Mouse (Mus musculus): ENCODE measurements around the gene Rac1. TPM values are rescaled to one million over a fixed set of nuclear protein-coding genes. Genes with fewer than 3 reads are reported as not detected.

Rac1 gene
- polyA plus RNA-seq, 1 experiment, result 275 TPM

GRCm38 (mm10) chr5:143499686-143500085 is 28.1 kb downstream of the Rac1 start:
- peaks cover 9% of the 10 kb centered on the region for H3K36me3 ChIP-seq (ENCODE audit: control insufficient read depth, insufficient read depth, low read length)
- H3K27ac ChIP-seq (ENCODE audit: control insufficient read depth, insufficient read depth, low read length), result no peak overlapping the region
- DNase-seq, result no peak
- peaks cover 7% of the 10 kb centered on the region for H3K4me1 ChIP-seq (replicated peaks; ENCODE audit: control insufficient read depth, insufficient read depth, low read length)
- WGBS, result 14% methylated on average over 4 of the region's 4 CpGs
- H3K4me3 ChIP-seq (ENCODE audit: control insufficient read depth, insufficient read depth, low read length), result no peak overlapping the region
- TF ChIP-seq CTCF (IDR thresholded peaks at IDR 0.05; ENCODE audit: borderline replicate concordance, control insufficient read depth, extremely low read depth, insufficient read depth, low read length, poor library complexity), result no peak
- TF ChIP-seq POLR2A (IDR thresholded peaks at IDR 0.05; ENCODE audit: control insufficient read depth, extremely low read depth, insufficient read depth, low read length, poor library complexity), result no peak
- no peaks in the 10 kb centered on the region for H3K27me3 ChIP-seq (ENCODE audit: control insufficient read depth, insufficient read depth, low read length)

- TF ChIP-seq POLR2A (IDR thresholded peaks at IDR 0.05; ENCODE audit: control insufficient read depth, extremely low read depth, insufficient read depth, low read length, poor library complexity) (no peak), CTCF (IDR thresholded peaks at IDR 0.05; ENCODE audit: borderline replicate concordance, control insufficient read depth, extremely low read depth, insufficient read depth, low read length, poor library complexity) (no peak)
- H3K27me3 ChIP-seq (ENCODE audit: control insufficient read depth, insufficient read depth, low read length), result no peaks in the 10 kb centered on the region
- no peak for DNase-seq
- 70% methylated on average over 7 of the region's 7 CpGs for WGBS
- peaks cover 8% of the 10 kb centered on the region for H3K36me3 ChIP-seq (ENCODE audit: control insufficient read depth, insufficient read depth, low read length)
- no peak overlapping the region for H3K27ac ChIP-seq (ENCODE audit: control insufficient read depth, insufficient read depth, low read length)
- no peak overlapping the region for H3K4me3 ChIP-seq (ENCODE audit: control insufficient read depth, insufficient read depth, low read length)
- peaks cover 7% of the 10 kb centered on the region for H3K4me1 ChIP-seq (replicated peaks; ENCODE audit: control insufficient read depth, insufficient read depth, low read length)
Observed at GRCm38 (mm10) chr5:143499197-143499596, 28.6 kb downstream of the Rac1 start.

- Histone ChIP-seq H3K4me3 (ENCODE audit: control insufficient read depth, insufficient read depth, low read length) (no peak overlapping the region), H3K4me1 (replicated peaks; ENCODE audit: control insufficient read depth, insufficient read depth, low read length) (peaks cover 7% of the 10 kb centered on the region), H3K27me3 (ENCODE audit: control insufficient read depth, insufficient read depth, low read length) (no peaks in the 10 kb centered on the region), H3K36me3 (ENCODE audit: control insufficient read depth, insufficient read depth, low read length) (no peaks in the 10 kb centered on the region), H3K27ac (ENCODE audit: control insufficient read depth, insufficient read depth, low read length) (no peak overlapping the region)
- no peak for DNase-seq
- no peak for TF ChIP-seq CTCF (IDR thresholded peaks at IDR 0.05; ENCODE audit: borderline replicate concordance, control insufficient read depth, extremely low read depth, insufficient read depth, low read length, poor library complexity)
- no peak for TF ChIP-seq POLR2A (IDR thresholded peaks at IDR 0.05; ENCODE audit: control insufficient read depth, extremely low read depth, insufficient read depth, low read length, poor library complexity)
- 83% methylated on average over 3 of the region's 3 CpGs for WGBS
Observed at GRCm38 (mm10) chr5:143497451-143497850, 30.4 kb downstream of the Rac1 start.

- 97% methylated on average over 6 of the region's 6 CpGs for WGBS
Observed at GRCm38 (mm10) chr5:143495708-143496107, 32.1 kb downstream of the Rac1 start.

GRCm38 (mm10) chr5:143493163-143493562 is 34.7 kb downstream of the Rac1 start:
- 93% methylated on average over 10 of the region's 10 CpGs for WGBS
- no peak for DNase-seq

More at GRCm38 (mm10) chr5:143495708-143496107, 32.1 kb downstream of the Rac1 start:
- Histone ChIP-seq H3K4me3 (ENCODE audit: control insufficient read depth, insufficient read depth, low read length) (no peak overlapping the region), H3K36me3 (ENCODE audit: control insufficient read depth, insufficient read depth, low read length) (no peaks in the 10 kb centered on the region), H3K27me3 (ENCODE audit: control insufficient read depth, insufficient read depth, low read length) (no peaks in the 10 kb centered on the region), H3K27ac (ENCODE audit: control insufficient read depth, insufficient read depth, low read length) (no peak overlapping the region), H3K4me1 (replicated peaks; ENCODE audit: control insufficient read depth, insufficient read depth, low read length) (peaks cover 7% of the 10 kb centered on the region)
- DNase-seq, result no peak
- TF ChIP-seq POLR2A (IDR thresholded peaks at IDR 0.05; ENCODE audit: control insufficient read depth, extremely low read depth, insufficient read depth, low read length, poor library complexity) (no peak), CTCF (IDR thresholded peaks at IDR 0.05; ENCODE audit: borderline replicate concordance, control insufficient read depth, extremely low read depth, insufficient read depth, low read length, poor library complexity) (no peak)

GRCm38 (mm10) chr5:143491736-143492135 is 36.1 kb downstream of the Rac1 start:
- Histone ChIP-seq H3K4me1 (replicated peaks; ENCODE audit: control insufficient read depth, insufficient read depth, low read length) (no peaks in the 10 kb centered on the region), H3K27me3 (ENCODE audit: control insufficient read depth, insufficient read depth, low read length) (no peaks in the 10 kb centered on the region), H3K27ac (ENCODE audit: control insufficient read depth, insufficient read depth, low read length) (no peak overlapping the region), H3K36me3 (ENCODE audit: control insufficient read depth, insufficient read depth, low read length) (no peaks in the 10 kb centered on the region), H3K4me3 (ENCODE audit: control insufficient read depth, insufficient read depth, low read length) (no peak overlapping the region)
- DNase-seq, result no peak
- no peak for TF ChIP-seq CTCF (IDR thresholded peaks at IDR 0.05; ENCODE audit: borderline replicate concordance, control insufficient read depth, extremely low read depth, insufficient read depth, low read length, poor library complexity)
- TF ChIP-seq POLR2A (IDR thresholded peaks at IDR 0.05; ENCODE audit: control insufficient read depth, extremely low read depth, insufficient read depth, low read length, poor library complexity), result no peak
- 93% methylated on average over 4 of the region's 4 CpGs for WGBS

More at GRCm38 (mm10) chr5:143493163-143493562, 34.7 kb downstream of the Rac1 start:
- no peak overlapping the region for H3K27ac ChIP-seq (ENCODE audit: control insufficient read depth, insufficient read depth, low read length)
- H3K36me3 ChIP-seq (ENCODE audit: control insufficient read depth, insufficient read depth, low read length), result no peaks in the 10 kb centered on the region
- no peak overlapping the region for H3K4me3 ChIP-seq (ENCODE audit: control insufficient read depth, insufficient read depth, low read length)
- no peaks in the 10 kb centered on the region for H3K27me3 ChIP-seq (ENCODE audit: control insufficient read depth, insufficient read depth, low read length)
- TF ChIP-seq POLR2A (IDR thresholded peaks at IDR 0.05; ENCODE audit: control insufficient read depth, extremely low read depth, insufficient read depth, low read length, poor library complexity), result no peak
- no peak for TF ChIP-seq CTCF (IDR thresholded peaks at IDR 0.05; ENCODE audit: borderline replicate concordance, control insufficient read depth, extremely low read depth, insufficient read depth, low read length, poor library complexity)
- no peaks in the 10 kb centered on the region for H3K4me1 ChIP-seq (replicated peaks; ENCODE audit: control insufficient read depth, insufficient read depth, low read length)

Data from thymus, adult 2 months (tissue).